Mouse (Mus musculus) cortical plate, adult 2 months (tissue): Measurements from ENCODE around the gene Eps8l2. TPM values are rescaled to one million over a fixed set of nuclear protein-coding genes. Genes with fewer than 3 reads are reported as not detected.

ENCODE experiments used
- H3K27ac ChIP-seq: fragments of 200-500 bp; 2 replicates; pipeline ENCODE4 v1.5.1; 2012; ENCODE audit warnings: low read length, control low read depth, inconsistent platforms; ENCODE audit not compliant: insufficient read depth
- H3K4me1 ChIP-seq: fragments of 200-500 bp; 2 replicates; pipeline ENCODE4 v1.6.1; 2011; ENCODE audit warnings: low read length; ENCODE audit not compliant: control insufficient read depth, insufficient read depth
- H3K4me3 ChIP-seq: fragments of 200-500 bp; 2 replicates; pipeline ENCODE4 v1.5.1; 2011; ENCODE audit warnings: mild to moderate bottlenecking, low read length, control low read depth; ENCODE audit not compliant: insufficient read depth
- CTCF ChIP-seq: fragments of 200-500 bp; IDR thresholded peaks from 2 replicates; pipeline ENCODE4 v1.5.1; 2011; ENCODE audit warnings: mild to moderate bottlenecking, control low read depth, low read length; ENCODE audit not compliant: insufficient read depth; ENCODE audit errors: extremely low read depth
- POLR2A ChIP-seq: fragments of 200-500 bp; IDR thresholded peaks from 2 replicates; pipeline ENCODE4 v1.6.1; 2011; ENCODE audit warnings: mild to moderate bottlenecking, low read length, control low read depth; ENCODE audit not compliant: insufficient read depth; ENCODE audit errors: extremely low read depth
- polyA plus RNA-seq: library from polyadenylated mRNA; depleted of rRNA; stranded (reverse); fragments of >200 nt; gene quantifications from 2 replicates; pipeline ENCODE4 v1.2.3, GENCODE M21; 2012

Eps8l2 gene
- polyA plus RNA-seq, 1 experiment: 6.7 TPM

- Histone ChIP-seq H3K4me3 (peak overlapping the region; percentile 71), H3K4me1 (peaks cover 13% of the 10 kb centered on the region), H3K27ac (peak overlapping the region; percentile 44; the same call in 1 of the 2 replicates)
- no peak for TF ChIP-seq CTCF
- TF ChIP-seq POLR2A: no peak
Observed at GRCm38 (mm10) chr7:141328373-141328990, 10.2 kb upstream of the Eps8l2 start.

GRCm38 (mm10) chr7:141330706-141331105, 8.0 kb upstream of the Eps8l2 start:
- peaks cover 11% of the 10 kb centered on the region for H3K4me1 ChIP-seq

GRCm38 (mm10) chr7:141331990-141332389, 6.7 kb upstream of the Eps8l2 start:
- Histone ChIP-seq H3K4me3 (no peak overlapping the region), H3K27ac (no peak overlapping the region), H3K4me1 (peaks cover 4% of the 10 kb centered on the region)
- TF ChIP-seq CTCF (no peak), POLR2A (no peak)

More at GRCm38 (mm10) chr7:141330706-141331105, 8.0 kb upstream of the Eps8l2 start:
- TF ChIP-seq POLR2A: no peak
- TF ChIP-seq CTCF: no peak
- no peak overlapping the region for H3K4me3 ChIP-seq
- H3K27ac ChIP-seq: no peak overlapping the region

- Histone ChIP-seq H3K4me1 (peaks cover 4% of the 10 kb centered on the region; the same call in 1 of the 2 replicates), H3K27ac (peak overlapping the region; percentile 36; the same call in 1 of the 2 replicates), H3K4me3 (no peak overlapping the region)
- no peak for TF ChIP-seq POLR2A
- no peak for TF ChIP-seq CTCF
Observed at GRCm38 (mm10) chr7:141335044-141335579, 3.6 kb upstream of the Eps8l2 start.

GRCm38 (mm10) chr7:141335682-141336081, 3.0 kb upstream of the Eps8l2 start:
- Histone ChIP-seq H3K4me3 (no peak overlapping the region), H3K4me1 (peaks cover 4% of the 10 kb centered on the region; the same call in 1 of the 2 replicates), H3K27ac (no peak overlapping the region)
- no peak for TF ChIP-seq CTCF

GRCm38 (mm10) chr7:141336296-141336695, 2.4 kb upstream of the Eps8l2 start:
- Histone ChIP-seq H3K27ac (no peak overlapping the region), H3K4me1 (peaks cover 4% of the 10 kb centered on the region; the same call in 1 of the 2 replicates), H3K4me3 (no peak overlapping the region)
- TF ChIP-seq CTCF (no peak), POLR2A (no peak)

- Histone ChIP-seq H3K4me1 (peaks cover 4% of the 10 kb centered on the region; the same call in 1 of the 2 replicates), H3K27ac (no peak overlapping the region), H3K4me3 (no peak overlapping the region)
- no peak for TF ChIP-seq POLR2A
- no peak for TF ChIP-seq CTCF
Observed at GRCm38 (mm10) chr7:141337716-141338416, 814 bp upstream of the Eps8l2 start.

- Histone ChIP-seq H3K4me1 (peaks cover 4% of the 10 kb centered on the region; the same call in 1 of the 2 replicates), H3K4me3 (no peak overlapping the region), H3K27ac (no peak overlapping the region)
- TF ChIP-seq POLR2A (no peak), CTCF (no peak)
Observed at GRCm38 (mm10) chr7:141339215-141339920, 688 bp downstream of the Eps8l2 start.

- Histone ChIP-seq H3K4me1 (peaks cover 4% of the 10 kb centered on the region; the same call in 1 of the 2 replicates), H3K27ac (no peak overlapping the region), H3K4me3 (no peak overlapping the region)
- no peak for TF ChIP-seq CTCF
- no peak for TF ChIP-seq POLR2A
Observed at GRCm38 (mm10) chr7:141340023-141340422, 1.3 kb downstream of the Eps8l2 start.

- Histone ChIP-seq H3K27ac (no peak overlapping the region), H3K4me3 (no peak overlapping the region)
- TF ChIP-seq POLR2A (no peak), CTCF (no peak)
Observed at GRCm38 (mm10) chr7:141340476-141340875, 1.8 kb downstream of the Eps8l2 start.

More at GRCm38 (mm10) chr7:141340476-141340875, 1.8 kb downstream of the Eps8l2 start:
- H3K4me1 ChIP-seq: peaks cover 4% of the 10 kb centered on the region; the same call in 1 of the 2 replicates
